Mouse (Mus musculus): ENCODE results near the gene Col13a1. TPM values are rescaled to one million over a fixed set of nuclear protein-coding genes. Genes with fewer than 3 reads are reported as not detected.

Gene Col13a1
- total RNA-seq, 2 experiments from 2014 or later: 0.77 to 1.3 TPM

Other genes starting within 250 kb of the Col13a1 start
- gene H2afy2, start 195.0 kb downstream of the Col13a1 start, total RNA-seq (2021): 10 to 100 TPM; 15.6 to 17.2 TPM
- gene Neurog3, start 154.0 kb upstream of the Col13a1 start, total RNA-seq (2021): not detected
- 10 to 100 TPM; 37.1 to 40.6 TPM for gene Fam241b, start 164.8 kb upstream of the Col13a1 start, total RNA-seq (2021)

Data from layer of hippocampus, postnatal 25 days (tissue).